Mouse (Mus musculus): Measurements from ENCODE around the gene Hydin. TPM values are rescaled to one million over a fixed set of nuclear protein-coding genes. Genes with fewer than 3 reads are reported as not detected.

The Hydin gene
- polyA plus RNA-seq, 1 experiment from 2014 or later, result 0.17 TPM

- H3K4me2 ChIP-seq (ENCODE audit: low read depth, low read length), result no peak overlapping the region
- H3K4me1 ChIP-seq (ENCODE audit: control insufficient read depth, insufficient read depth, low read length), result no peaks in the 10 kb centered on the region
- no peaks in the 10 kb centered on the region for H3K9me3 ChIP-seq (replicated peaks; ENCODE audit: control insufficient read depth, low read length)
- ATAC-seq (replicated peaks; ENCODE audit: insufficient number of reproducible peaks, low FRiP score, low TSS enrichment, low read depth), result no peak
- no peaks in the 10 kb centered on the region for H3K27me3 ChIP-seq (ENCODE audit: control insufficient read depth, insufficient read depth, low read length)
- no peak for DNase-seq (ENCODE audit: low spot score)
- no peak overlapping the region for H3K4me3 ChIP-seq (ENCODE audit: low read depth, low read length)
- no peak overlapping the region for H3K9ac ChIP-seq (replicated peaks; ENCODE audit: low read length)
- no peaks in the 10 kb centered on the region for H3K36me3 ChIP-seq (replicated peaks; ENCODE audit: control insufficient read depth, insufficient read depth, low read depth, low read length)
- no peak overlapping the region for H3K27ac ChIP-seq (replicated peaks; ENCODE audit: low read depth, low read length)
- 87% methylated on average over 12 of the region's 12 CpGs for WGBS
Measured at GRCm38 (mm10) chr8:110340090-110340703, 73.4 kb downstream of the Hydin start.

GRCm38 (mm10) chr8:110345697-110346394 lies 79.1 kb downstream of the Hydin start:
- WGBS, result 85% methylated on average over 12 of the region's 12 CpGs
- H3K36me3 ChIP-seq (replicated peaks; ENCODE audit: control insufficient read depth, insufficient read depth, low read depth, low read length), result no peaks in the 10 kb centered on the region
- H3K9me3 ChIP-seq (replicated peaks; ENCODE audit: control insufficient read depth, low read length), result no peaks in the 10 kb centered on the region
- no peaks in the 10 kb centered on the region; the same call in 1 of the 2 replicates for H3K27me3 ChIP-seq (ENCODE audit: control insufficient read depth, insufficient read depth, low read length)
- no peak overlapping the region for H3K4me3 ChIP-seq (ENCODE audit: low read depth, low read length)
- no peak overlapping the region for H3K4me2 ChIP-seq (ENCODE audit: low read depth, low read length)
- no peak overlapping the region for H3K27ac ChIP-seq (replicated peaks; ENCODE audit: low read depth, low read length)
- H3K4me1 ChIP-seq (ENCODE audit: control insufficient read depth, insufficient read depth, low read length), result no peaks in the 10 kb centered on the region
- DNase-seq (ENCODE audit: low spot score) (no peak), ATAC-seq (replicated peaks; ENCODE audit: insufficient number of reproducible peaks, low FRiP score, low TSS enrichment, low read depth) (no peak)
- H3K9ac ChIP-seq (replicated peaks; ENCODE audit: low read length), result no peak overlapping the region

- Histone ChIP-seq H3K27me3 (ENCODE audit: control insufficient read depth, insufficient read depth, low read length) (no peaks in the 10 kb centered on the region; the same call in 1 of the 2 replicates), H3K27ac (replicated peaks; ENCODE audit: low read depth, low read length) (no peak overlapping the region), H3K9me3 (replicated peaks; ENCODE audit: control insufficient read depth, low read length) (no peaks in the 10 kb centered on the region), H3K4me3 (ENCODE audit: low read depth, low read length) (no peak overlapping the region), H3K4me2 (ENCODE audit: low read depth, low read length) (no peak overlapping the region), H3K4me1 (ENCODE audit: control insufficient read depth, insufficient read depth, low read length) (no peaks in the 10 kb centered on the region), H3K36me3 (replicated peaks; ENCODE audit: control insufficient read depth, insufficient read depth, low read depth, low read length) (no peaks in the 10 kb centered on the region), H3K9ac (replicated peaks; ENCODE audit: low read length) (no peak overlapping the region)
- DNase-seq (ENCODE audit: low spot score) (no peak), ATAC-seq (replicated peaks; ENCODE audit: insufficient number of reproducible peaks, low FRiP score, low TSS enrichment, low read depth) (no peak)
- WGBS, result 83% methylated on average over 1 of the region's 1 CpGs
Measured at GRCm38 (mm10) chr8:110346915-110347314, 80.1 kb downstream of the Hydin start.

- DNase-seq (ENCODE audit: low spot score), result no peak
- WGBS, result 89% methylated on average over 3 of the region's 3 CpGs
- no peak overlapping the region for H3K4me3 ChIP-seq (ENCODE audit: low read depth, low read length)
Measured at GRCm38 (mm10) chr8:110350725-110351124, 83.9 kb downstream of the Hydin start.

GRCm38 (mm10) chr8:110351909-110352308 lies 85.1 kb downstream of the Hydin start:
- ATAC-seq (replicated peaks; ENCODE audit: insufficient number of reproducible peaks, low FRiP score, low TSS enrichment, low read depth) (no peak), DNase-seq (ENCODE audit: low spot score) (no peak)
- Histone ChIP-seq H3K9me3 (replicated peaks; ENCODE audit: control insufficient read depth, low read length) (no peaks in the 10 kb centered on the region), H3K4me3 (ENCODE audit: low read depth, low read length) (no peak overlapping the region), H3K27ac (replicated peaks; ENCODE audit: low read depth, low read length) (no peak overlapping the region), H3K4me1 (ENCODE audit: control insufficient read depth, insufficient read depth, low read length) (no peaks in the 10 kb centered on the region), H3K27me3 (ENCODE audit: control insufficient read depth, insufficient read depth, low read length) (no peaks in the 10 kb centered on the region), H3K36me3 (replicated peaks; ENCODE audit: control insufficient read depth, insufficient read depth, low read depth, low read length) (no peaks in the 10 kb centered on the region), H3K9ac (replicated peaks; ENCODE audit: low read length) (no peak overlapping the region), H3K4me2 (ENCODE audit: low read depth, low read length) (no peak overlapping the region)
- WGBS, result 81% methylated on average over 5 of the region's 5 CpGs

More at GRCm38 (mm10) chr8:110350725-110351124, 83.9 kb downstream of the Hydin start:
- no peaks in the 10 kb centered on the region; the same call in 1 of the 2 replicates for H3K27me3 ChIP-seq (ENCODE audit: control insufficient read depth, insufficient read depth, low read length)
- H3K36me3 ChIP-seq (replicated peaks; ENCODE audit: control insufficient read depth, insufficient read depth, low read depth, low read length), result no peaks in the 10 kb centered on the region
- H3K4me1 ChIP-seq (ENCODE audit: control insufficient read depth, insufficient read depth, low read length), result no peaks in the 10 kb centered on the region
- H3K27ac ChIP-seq (replicated peaks; ENCODE audit: low read depth, low read length), result no peak overlapping the region
- no peak overlapping the region for H3K9ac ChIP-seq (replicated peaks; ENCODE audit: low read length)
- no peak overlapping the region for H3K4me2 ChIP-seq (ENCODE audit: low read depth, low read length)
- H3K9me3 ChIP-seq (replicated peaks; ENCODE audit: control insufficient read depth, low read length), result no peaks in the 10 kb centered on the region
- ATAC-seq (replicated peaks; ENCODE audit: insufficient number of reproducible peaks, low FRiP score, low TSS enrichment, low read depth), result no peak

GRCm38 (mm10) chr8:110362975-110363374 lies 96.2 kb downstream of the Hydin start:
- Histone ChIP-seq H3K4me1 (ENCODE audit: control insufficient read depth, insufficient read depth, low read length) (no peaks in the 10 kb centered on the region), H3K27ac (replicated peaks; ENCODE audit: low read depth, low read length) (no peak overlapping the region), H3K9me3 (replicated peaks; ENCODE audit: control insufficient read depth, low read length) (no peaks in the 10 kb centered on the region), H3K36me3 (replicated peaks; ENCODE audit: control insufficient read depth, insufficient read depth, low read depth, low read length) (no peaks in the 10 kb centered on the region), H3K4me3 (ENCODE audit: low read depth, low read length) (no peak overlapping the region), H3K27me3 (ENCODE audit: control insufficient read depth, insufficient read depth, low read length) (no peaks in the 10 kb centered on the region), H3K4me2 (ENCODE audit: low read depth, low read length) (no peak overlapping the region), H3K9ac (replicated peaks; ENCODE audit: low read length) (no peak overlapping the region)
- WGBS, result 77% methylated on average over 4 of the region's 4 CpGs
- ATAC-seq (replicated peaks; ENCODE audit: insufficient number of reproducible peaks, low FRiP score, low TSS enrichment, low read depth), result no peak
- DNase-seq (ENCODE audit: low spot score), result no peak

- ATAC-seq (replicated peaks; ENCODE audit: insufficient number of reproducible peaks, low FRiP score, low TSS enrichment, low read depth) (no peak), DNase-seq (ENCODE audit: low spot score) (no peak)
- no peak overlapping the region for H3K9ac ChIP-seq (replicated peaks; ENCODE audit: low read length)
- 89% methylated on average over 13 of the region's 13 CpGs for WGBS
- no peak overlapping the region for H3K4me2 ChIP-seq (ENCODE audit: low read depth, low read length)
- no peak overlapping the region for H3K27ac ChIP-seq (replicated peaks; ENCODE audit: low read depth, low read length)
- no peak overlapping the region for H3K4me3 ChIP-seq (ENCODE audit: low read depth, low read length)
- H3K27me3 ChIP-seq (ENCODE audit: control insufficient read depth, insufficient read depth, low read length), result no peaks in the 10 kb centered on the region
- H3K4me1 ChIP-seq (ENCODE audit: control insufficient read depth, insufficient read depth, low read length), result no peaks in the 10 kb centered on the region
- no peaks in the 10 kb centered on the region for H3K36me3 ChIP-seq (replicated peaks; ENCODE audit: control insufficient read depth, insufficient read depth, low read depth, low read length)
- no peaks in the 10 kb centered on the region for H3K9me3 ChIP-seq (replicated peaks; ENCODE audit: control insufficient read depth, low read length)
Measured at GRCm38 (mm10) chr8:110372836-110373235, 106.1 kb downstream of the Hydin start.

GRCm38 (mm10) chr8:110373695-110374094 lies 106.9 kb downstream of the Hydin start:
- Histone ChIP-seq H3K4me2 (ENCODE audit: low read depth, low read length) (no peak overlapping the region), H3K9me3 (replicated peaks; ENCODE audit: control insufficient read depth, low read length) (no peaks in the 10 kb centered on the region), H3K27me3 (ENCODE audit: control insufficient read depth, insufficient read depth, low read length) (no peaks in the 10 kb centered on the region), H3K4me3 (ENCODE audit: low read depth, low read length) (no peak overlapping the region), H3K27ac (replicated peaks; ENCODE audit: low read depth, low read length) (no peak overlapping the region), H3K4me1 (ENCODE audit: control insufficient read depth, insufficient read depth, low read length) (no peaks in the 10 kb centered on the region), H3K9ac (replicated peaks; ENCODE audit: low read length) (no peak overlapping the region), H3K36me3 (replicated peaks; ENCODE audit: control insufficient read depth, insufficient read depth, low read depth, low read length) (no peaks in the 10 kb centered on the region)
- no peak for DNase-seq (ENCODE audit: low spot score)
- no peak for ATAC-seq (replicated peaks; ENCODE audit: insufficient number of reproducible peaks, low FRiP score, low TSS enrichment, low read depth)
- 82% methylated on average over 4 of the region's 4 CpGs for WGBS
